Mouse (Mus musculus): ENCODE data around the gene Slu7.

Gene Slu7

DNA sequence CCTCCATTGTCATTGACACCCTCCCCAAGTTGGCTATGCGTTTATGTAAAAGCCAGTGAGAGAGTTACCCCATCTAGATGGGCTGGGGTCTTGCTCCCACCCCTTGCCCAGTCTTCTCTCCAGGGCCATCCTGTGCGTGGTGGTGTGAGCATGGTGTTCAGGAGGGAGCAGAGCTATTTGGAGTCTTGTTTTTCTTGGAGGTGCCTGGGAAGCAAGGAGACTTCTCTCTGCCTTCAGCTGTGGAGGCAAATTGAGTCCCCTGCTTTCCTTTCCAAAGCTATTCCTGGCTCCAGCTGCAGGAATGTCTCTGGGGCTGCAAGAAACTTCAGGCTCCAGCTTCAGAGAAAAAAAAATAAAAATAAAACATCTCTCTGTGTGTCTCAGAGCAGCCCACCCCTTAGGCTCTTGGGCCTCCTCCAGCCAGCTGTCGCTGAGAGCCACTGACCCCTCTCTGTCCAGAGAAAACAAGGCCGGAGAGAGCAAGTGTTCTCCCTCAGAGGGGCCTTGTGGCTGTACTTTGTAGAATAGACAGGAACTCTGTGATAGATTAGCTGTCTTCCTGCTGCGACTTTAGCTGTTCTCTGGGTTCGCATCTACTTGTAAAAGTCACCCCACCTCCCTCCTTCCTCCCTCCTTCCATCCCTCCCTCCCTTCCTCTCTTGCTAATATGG is 49.7 kb downstream of the Slu7 start:
- no peak for DNase-seq (ENCODE audit: extremely low read depth, low read depth, low spot score)

GRCm38 (mm10) chr11:43484057-43484456 is 50.5 kb downstream of the Slu7 start:
- no peak for DNase-seq (ENCODE audit: extremely low read depth, low read depth, low spot score)

GRCm38 (mm10) chr11:43484652-43485051 is 51.1 kb downstream of the Slu7 start:
- DNase-seq (ENCODE audit: extremely low read depth, low read depth, low spot score), result no peak

- DNase-seq (ENCODE audit: extremely low read depth, low read depth, low spot score), result no peak
Measured at GRCm38 (mm10) chr11:43485855-43486254, 52.3 kb downstream of the Slu7 start.

- no peak for DNase-seq (ENCODE audit: extremely low read depth, low read depth, low spot score)
Measured at GRCm38 (mm10) chr11:43492663-43493062, 59.1 kb downstream of the Slu7 start.

DNA sequence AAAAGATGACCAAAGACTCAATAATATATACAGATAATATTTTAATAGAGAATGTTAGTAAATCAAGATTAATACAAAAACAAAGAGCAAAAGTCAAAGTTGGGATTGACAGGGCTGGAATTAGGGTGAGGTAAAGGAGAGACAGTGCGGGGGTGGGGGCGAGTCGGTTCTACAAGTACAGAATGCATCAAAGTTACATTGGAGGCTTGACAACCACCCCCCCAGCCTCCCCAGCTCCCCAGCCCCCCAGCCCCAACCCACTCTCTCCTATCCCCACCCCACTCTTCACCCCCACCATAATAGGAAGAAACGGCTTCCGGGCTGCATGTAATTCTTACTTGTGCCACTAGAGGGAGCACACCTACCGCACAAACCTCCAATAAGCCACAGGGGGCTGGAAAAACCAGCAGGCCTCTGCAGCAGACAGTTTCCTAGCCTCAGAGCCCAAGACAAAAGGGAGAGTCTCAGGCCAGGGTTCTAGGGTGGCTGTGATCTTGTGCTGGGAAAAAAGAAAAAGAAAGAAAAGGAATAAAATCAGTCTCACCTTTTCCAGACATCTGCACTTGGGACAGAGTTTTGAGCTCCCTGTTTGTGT is 60.4 kb downstream of the Slu7 start:
- DNase-seq (ENCODE audit: extremely low read depth, low read depth, low spot score), result no peak

DNA sequence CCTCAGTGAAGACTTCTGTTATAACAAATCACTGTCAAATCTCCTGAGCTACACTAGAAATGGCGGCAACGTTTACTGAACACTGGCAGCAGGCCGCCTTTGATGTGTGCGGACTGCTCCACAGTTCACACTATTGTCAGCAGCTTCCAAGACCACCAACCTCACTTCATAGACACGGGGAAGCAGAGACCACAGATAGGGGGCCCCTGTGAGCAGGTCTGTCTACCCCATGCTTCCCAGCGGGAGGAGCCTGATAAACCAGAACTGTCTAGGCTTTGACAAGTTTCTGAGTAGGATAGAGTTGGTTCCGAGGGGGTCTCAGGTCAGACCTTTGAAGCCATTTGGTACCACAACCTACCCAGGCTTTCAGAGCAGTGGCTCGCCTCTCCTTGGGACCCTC is 61.5 kb downstream of the Slu7 start:
- no peak for DNase-seq (ENCODE audit: extremely low read depth, low read depth, low spot score)

GRCm38 (mm10) chr11:43495532-43495931 is 62.0 kb downstream of the Slu7 start:
- DNase-seq (ENCODE audit: extremely low read depth, low read depth, low spot score), result no peak
